Mouse (Mus musculus) ZHBTc4 (cell line): Measurements from ENCODE around the gene Cyp2c23.

ENCODE experiments used
- DNase-seq: peaks from one replicate; pipeline ENCODE4 v3.0.0-alpha.2; 2011; ENCODE audit warnings: low read depth, low spot score

The Cyp2c23 gene

GRCm38 (mm10) chr19:44024921-44025585, 4.0 kb downstream of the Cyp2c23 start:
- no peak for DNase-seq

GRCm38 (mm10) chr19:44023066-44023465, 5.9 kb downstream of the Cyp2c23 start:
- DNase-seq = peak; percentile 82

GRCm38 (mm10) chr19:44021502-44021901, 7.5 kb downstream of the Cyp2c23 start:
- no peak for DNase-seq

DNA sequence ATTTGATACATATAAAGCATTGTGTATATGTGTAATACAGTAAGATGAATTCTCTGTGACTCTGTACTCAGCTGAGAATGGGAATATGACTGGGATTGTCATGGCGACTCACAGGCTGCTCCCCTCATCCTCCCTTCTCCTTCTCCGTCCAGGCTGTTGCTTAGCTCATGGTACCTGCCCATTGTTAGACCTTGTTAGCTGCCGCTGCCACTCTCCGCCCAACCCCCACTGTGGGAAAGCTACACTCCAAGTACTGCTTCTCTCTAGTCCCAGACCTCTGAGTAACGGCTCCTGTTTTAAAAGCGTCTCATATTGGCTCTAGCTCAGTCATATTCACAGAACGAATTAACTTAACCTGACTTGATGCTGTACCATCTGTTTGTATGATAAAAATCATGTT, 9.3 kb downstream of the Cyp2c23 start:
- no peak for DNase-seq

- no peak for DNase-seq
These were observed 15.1 kb downstream of the Cyp2c23 start for GRCm38 (mm10) chr19:44013862-44014261.

DNA sequence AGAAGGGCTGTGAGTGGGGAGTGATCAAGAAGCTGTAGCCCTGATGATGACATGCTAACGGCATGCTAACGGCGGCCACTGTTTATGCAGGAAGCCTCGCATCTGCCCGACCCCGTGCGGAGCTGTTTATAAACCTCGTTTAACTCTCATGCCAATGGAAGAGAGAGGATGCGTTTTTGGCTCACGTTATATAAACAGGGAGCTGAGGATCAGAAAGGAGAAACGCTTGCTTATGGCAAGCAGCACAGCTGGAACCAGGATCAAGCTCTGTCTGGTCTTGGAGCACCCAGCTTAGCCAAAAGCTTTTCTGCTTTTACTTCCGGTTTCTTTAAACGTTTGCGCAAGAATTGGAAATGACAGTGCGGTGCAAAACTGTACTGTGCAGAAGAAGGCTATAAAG, 20.2 kb downstream of the Cyp2c23 start:
- no peak for DNase-seq

DNA sequence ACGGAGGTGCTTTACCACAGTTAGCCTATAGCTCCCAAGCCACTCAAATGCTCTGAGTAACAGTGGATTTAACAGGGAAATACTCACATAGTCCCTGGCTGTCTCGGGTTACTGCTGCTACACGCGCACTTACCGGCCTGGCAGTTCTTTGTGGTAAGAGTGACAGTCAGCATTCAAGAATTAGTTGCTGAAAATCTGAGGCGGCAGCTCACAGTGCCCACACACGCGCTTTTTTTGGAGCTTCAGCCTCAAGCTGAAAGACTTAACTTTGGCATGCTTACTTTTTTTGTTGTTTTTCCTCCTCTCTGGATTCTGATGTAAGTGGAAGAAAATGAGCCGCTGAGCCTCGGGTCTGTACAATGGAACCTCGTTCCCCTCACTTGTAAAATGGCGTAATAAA, 21.8 kb downstream of the Cyp2c23 start:
- DNase-seq = no peak

GRCm38 (mm10) chr19:44005025-44005424, 24.0 kb downstream of the Cyp2c23 start:
- no peak for DNase-seq

DNA sequence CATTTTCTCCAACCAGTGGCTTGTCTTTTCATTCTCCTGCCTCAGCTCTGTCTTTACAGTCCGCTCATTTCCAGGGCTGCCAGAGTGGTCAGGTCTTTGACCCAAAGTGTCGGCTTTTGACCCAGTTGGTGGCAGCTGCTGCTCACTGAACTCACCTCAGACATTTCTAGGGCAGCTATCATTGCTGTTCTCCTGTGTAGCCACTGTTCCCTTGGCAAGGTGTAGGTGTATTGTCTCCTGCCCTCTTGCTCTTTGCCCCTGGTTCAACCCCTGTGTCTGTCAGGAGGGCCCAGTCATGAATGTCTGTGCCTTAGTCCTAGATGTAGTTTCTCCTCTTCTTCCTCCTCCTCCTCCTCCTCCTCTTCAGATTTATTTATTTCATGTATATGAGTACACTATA, 24.7 kb downstream of the Cyp2c23 start:
- DNase-seq = no peak

GRCm38 (mm10) chr19:44000720-44001119, 28.3 kb downstream of the Cyp2c23 start:
- DNase-seq = no peak

GRCm38 (mm10) chr19:44000061-44000460, 28.9 kb downstream of the Cyp2c23 start:
- no peak for DNase-seq

DNA sequence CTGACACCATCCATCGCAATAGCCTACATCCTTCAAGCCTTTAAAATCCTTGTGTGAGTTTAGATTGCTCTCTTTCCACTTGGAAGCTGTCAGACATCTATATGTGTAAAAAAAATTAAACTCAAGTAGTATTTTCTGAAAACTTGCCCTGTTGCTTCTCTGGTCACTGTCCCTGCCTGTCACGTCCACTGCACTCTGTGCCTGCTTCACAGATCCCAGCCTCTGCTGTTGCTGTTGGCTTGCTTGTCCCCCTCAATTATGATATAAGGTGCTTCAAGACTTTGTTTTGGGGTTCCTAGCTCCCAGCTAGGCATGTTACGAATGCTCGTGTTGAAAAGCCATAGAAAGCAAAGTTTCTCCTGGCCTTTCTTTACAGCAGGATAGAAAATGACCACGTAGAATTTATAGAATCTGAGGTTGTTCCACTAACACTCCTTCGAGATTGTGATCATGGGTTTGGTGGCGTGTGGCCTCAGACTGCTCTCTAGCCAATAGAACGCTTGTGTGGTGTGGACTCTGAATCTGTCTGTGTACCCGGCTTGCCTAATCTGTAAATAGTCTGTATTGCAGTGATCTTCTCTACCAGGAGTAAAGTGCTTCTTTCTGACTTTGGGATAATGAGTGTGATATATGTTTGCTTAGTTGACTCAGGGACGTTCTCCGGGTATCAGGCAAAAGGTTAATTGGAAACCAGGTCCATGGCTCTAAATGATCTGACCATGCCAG, 30.0 kb downstream of the Cyp2c23 start:
- DNase-seq = no peak

DNA sequence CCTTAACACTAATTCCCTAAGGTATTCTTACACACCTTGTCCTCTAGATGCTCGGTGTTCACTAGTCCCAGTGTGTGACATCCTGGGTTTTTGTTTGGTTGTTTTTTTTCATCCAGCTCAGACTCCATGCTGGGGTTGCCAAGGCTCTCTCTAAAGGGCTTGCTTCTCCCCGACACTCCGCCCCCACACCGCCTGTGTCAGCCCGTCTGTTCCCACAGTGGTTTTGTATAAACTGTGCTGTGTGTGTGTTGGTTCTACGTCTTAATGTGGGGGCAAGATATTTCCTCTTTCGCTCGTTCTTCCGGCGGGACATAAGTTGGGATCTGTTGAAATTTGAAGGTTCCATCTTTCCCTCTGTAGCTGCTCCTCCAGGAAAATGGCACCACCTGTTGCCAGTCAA, 30.9 kb downstream of the Cyp2c23 start:
- no peak for DNase-seq

DNA sequence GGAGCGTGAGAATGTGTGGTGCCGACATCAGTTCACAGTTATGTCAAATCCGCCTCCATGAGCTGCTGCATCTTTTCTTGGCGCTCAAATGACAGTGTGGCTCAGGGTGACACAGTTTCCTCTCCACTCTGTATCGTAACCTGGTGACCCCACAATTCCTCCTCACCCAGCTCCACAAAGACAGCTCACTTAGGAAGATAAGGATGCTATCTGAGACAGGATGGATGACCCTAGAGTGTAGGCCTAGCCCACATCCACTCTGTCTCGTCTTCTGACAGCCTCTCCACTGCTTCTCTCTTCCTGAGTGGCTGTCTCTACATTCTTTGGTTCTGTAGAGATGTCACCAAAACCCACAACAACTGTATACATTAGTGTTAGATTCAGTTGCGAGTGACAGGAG, 33.6 kb downstream of the Cyp2c23 start:
- no peak for DNase-seq

- DNase-seq = no peak
These were observed 36.5 kb downstream of the Cyp2c23 start for GRCm38 (mm10) chr19:43992464-43992863.

GRCm38 (mm10) chr19:43990362-43990761, 38.6 kb downstream of the Cyp2c23 start:
- no peak for DNase-seq

DNA sequence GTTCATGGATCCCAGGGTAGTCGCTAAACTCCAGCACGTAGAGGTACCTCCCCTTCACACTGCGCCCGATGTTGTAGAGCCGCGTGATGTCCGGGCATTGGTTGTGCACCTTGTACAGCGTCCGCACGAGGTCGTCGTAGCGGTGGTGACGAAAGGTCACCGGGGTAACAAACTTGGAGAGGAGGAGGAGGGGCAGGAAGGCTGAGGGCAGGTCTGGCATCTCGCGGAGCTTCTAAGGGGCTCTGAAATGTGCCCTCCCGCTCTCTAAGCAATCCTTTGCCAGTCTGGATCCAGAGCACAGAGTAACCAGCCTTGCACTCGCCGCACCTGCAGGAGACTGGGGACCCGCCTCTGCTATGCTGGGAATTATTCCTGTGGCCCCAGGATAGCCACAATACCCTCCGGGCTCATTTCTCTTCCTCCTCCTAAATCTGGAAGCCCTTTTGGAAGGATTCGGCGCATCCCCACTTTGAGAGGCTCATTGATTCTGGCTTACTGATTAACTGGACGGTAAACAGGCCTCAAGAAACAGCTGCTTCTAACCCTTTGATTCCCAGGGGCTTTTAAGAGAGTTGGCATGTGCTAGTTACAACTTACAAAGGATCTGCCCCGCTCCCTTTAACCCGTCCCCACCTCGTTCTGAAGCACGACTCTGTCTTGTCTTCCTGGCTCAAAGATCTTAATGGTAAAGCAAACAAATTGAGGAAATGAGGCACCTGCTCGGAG, 42.8 kb downstream of the Cyp2c23 start, which contains the start of gene Cpn1:
TSS of gene Cpn1 (minus strand) at position 488 of the 726 bp plus-strand sequence.
- DNase-seq = peak; percentile 75

GRCm38 (mm10) chr19:43981992-43982391, 47.0 kb downstream of the Cyp2c23 start:
- no peak for DNase-seq

DNA sequence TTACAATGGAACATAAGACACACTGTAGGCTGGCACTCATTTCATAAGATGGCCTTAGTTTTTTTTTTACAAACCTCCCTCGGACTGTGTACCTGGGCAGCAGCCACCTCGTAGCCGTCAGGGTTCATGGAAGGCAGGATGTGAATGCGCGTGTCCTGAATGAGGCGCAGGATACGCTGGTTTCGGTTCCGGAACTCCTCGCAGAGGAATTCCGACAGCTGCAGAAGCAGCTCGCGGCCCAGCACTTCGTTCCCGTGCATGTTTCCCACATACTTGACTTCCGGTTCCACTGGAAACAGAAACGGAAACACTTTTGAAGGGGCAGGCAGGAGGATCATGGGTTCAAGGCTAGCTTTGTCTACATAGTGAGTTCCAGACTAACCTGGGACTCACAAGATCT, 48.3 kb downstream of the Cyp2c23 start:
- peak; percentile 67 for DNase-seq

- DNase-seq = no peak
These were observed 51.2 kb downstream of the Cyp2c23 start for GRCm38 (mm10) chr19:43977799-43978198.

DNA sequence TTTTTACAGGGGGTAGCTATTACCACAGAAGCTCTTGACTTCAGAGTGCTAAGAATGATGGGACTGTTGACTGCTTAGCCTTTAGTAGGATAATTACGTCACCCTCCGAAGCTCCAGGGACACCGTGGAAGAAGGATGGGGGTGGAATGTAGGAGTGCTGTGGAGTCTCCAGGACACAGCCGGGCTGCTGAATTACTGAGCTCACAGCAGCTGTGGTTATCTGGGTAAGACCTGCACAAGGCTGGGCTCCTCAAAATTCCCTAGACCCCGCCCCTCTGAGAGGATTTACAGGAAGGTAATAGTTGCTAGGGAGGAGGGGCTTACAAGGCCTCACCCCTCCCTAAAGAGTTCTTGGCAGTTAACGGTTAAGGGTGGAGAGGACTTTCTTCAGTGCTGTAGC, 52.3 kb downstream of the Cyp2c23 start:
- peak; percentile 88 for DNase-seq

DNA sequence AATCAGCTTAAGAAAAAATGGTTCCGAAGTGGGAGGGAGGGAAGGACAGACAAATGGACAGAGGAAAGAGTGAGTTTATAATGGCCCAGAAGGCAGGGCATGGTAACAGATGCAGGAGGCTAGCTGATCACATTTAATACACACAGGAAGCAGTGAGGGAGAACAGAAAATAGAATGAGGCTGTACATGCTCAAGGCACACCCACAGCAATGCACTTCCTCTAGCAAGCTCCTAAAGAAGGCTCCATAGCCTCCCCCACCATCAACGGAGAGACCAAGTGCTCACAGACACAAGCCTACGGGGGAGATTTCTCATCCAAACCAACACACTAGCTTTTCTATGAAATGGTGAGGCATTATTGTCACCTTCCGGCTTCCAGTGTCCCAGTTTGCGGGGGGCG, 54.8 kb downstream of the Cyp2c23 start:
- no peak for DNase-seq

DNA sequence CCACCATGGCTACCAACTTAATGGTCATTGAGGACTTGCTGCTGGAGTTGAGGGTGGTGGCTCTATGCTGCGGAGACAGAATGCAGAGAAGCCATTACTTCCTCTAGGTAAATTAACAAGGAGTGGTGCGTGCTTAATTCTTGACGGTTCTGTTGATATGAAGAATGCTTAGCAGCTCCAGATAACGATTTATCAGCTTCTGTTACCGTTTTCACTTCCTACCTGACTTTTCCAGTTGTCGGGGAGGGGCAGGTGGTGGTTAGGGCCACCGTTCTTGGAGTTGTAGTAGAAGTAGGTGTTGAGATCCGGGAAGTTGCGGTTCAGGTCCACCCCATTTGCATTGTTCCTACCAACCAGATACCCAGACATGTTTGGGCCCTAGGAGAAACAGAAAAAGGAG, 55.3 kb downstream of the Cyp2c23 start:
- no peak for DNase-seq
